10 mouse cellular contexts compared by ENCODE assay signal in genomic region chr1:157063318-157064115, GRCm38 (mm10). TPM values are rescaled to one million over a fixed set of nuclear protein-coding genes. Genes with fewer than 3 reads are reported as not detected.
DNase-seq lines count a peak whose midpoint lies in the region; ATAC-seq and TF ChIP-seq lines count a peak whose summit lies in the region.
"Had no signal": no experiment of that assay in that cellular context is flagged by ENCODE, and none has a peak within 500 bp of the region (broad histone marks: within the 10 kb centered on the region; RNA-seq: fewer than 3 reads in every experiment).

No protein-coding gene starts in this region.

- no peak for ATAC-seq in hindbrain, embryonic 12.5 days (ENCODE audit: low FRiP score)
- 0 out of 2 replicates have a peak, but pooled peaks have one; percentile 18 for ATAC-seq in hindbrain, embryonic 14.5 days (ENCODE audit: low FRiP score)
- ATAC-seq in midbrain, postnatal 0 days (ENCODE audit: low FRiP score): peak; percentile 52

- H3K4me3 ChIP-seq in hindbrain, embryonic 12.5 days: no peak overlapping the region
- no peak overlapping the region for H3K4me3 ChIP-seq in hindbrain, embryonic 10.5 days
- no peak overlapping the region for H3K4me3 ChIP-seq in bone marrow, adult 2 months (replicated peaks; ENCODE audit: control insufficient read depth, low read depth, low read length)
- no peak overlapping the region for H3K4me3 ChIP-seq in hindbrain, embryonic 14.5 days (replicated peaks; ENCODE audit: low read length)
- no peak overlapping the region for H3K4me3 ChIP-seq in midbrain, postnatal 0 days (ENCODE audit: low read depth, low read length)
- H3K4me3 ChIP-seq: lung, embryonic 15.5 days had no signal

- H3K9me3 ChIP-seq in hindbrain, embryonic 12.5 days (replicated peaks): no peaks in the 10 kb centered on the region
- no peaks in the 10 kb centered on the region for H3K9me3 ChIP-seq in hindbrain, embryonic 10.5 days
- H3K9me3 ChIP-seq in hindbrain, embryonic 14.5 days (ENCODE audit: control insufficient read depth, low read length): no peaks in the 10 kb centered on the region
- no peaks in the 10 kb centered on the region for H3K9me3 ChIP-seq in midbrain, postnatal 0 days (ENCODE audit: low read length)
- H3K9me3 ChIP-seq: lung, embryonic 15.5 days had no signal

- H3K27me3 ChIP-seq in hindbrain, embryonic 12.5 days: no peaks in the 10 kb centered on the region
- H3K27me3 ChIP-seq in hindbrain, embryonic 10.5 days (ENCODE audit: insufficient read depth, poor library complexity, severe bottlenecking): 0 out of 2 replicates have a peak, but pooled peaks cover 5% of the 10 kb centered on the region
- no peaks in the 10 kb centered on the region for H3K27me3 ChIP-seq in hindbrain, embryonic 14.5 days (ENCODE audit: control insufficient read depth, insufficient read depth, low read length)
- H3K27me3 ChIP-seq in midbrain, postnatal 0 days (ENCODE audit: insufficient read depth, low read length): no peaks in the 10 kb centered on the region
- H3K27me3 ChIP-seq: lung, embryonic 15.5 days had no signal

- WGBS in hindbrain, embryonic 12.5 days: 62% methylated on average over 13 of the region's 13 CpGs
- 77% methylated on average over 13 of the region's 13 CpGs for WGBS in hindbrain, embryonic 10.5 days
- 66% methylated on average over 13 of the region's 13 CpGs for WGBS in bone marrow, adult 2 months
- WGBS in hindbrain, embryonic 14.5 days: 51% methylated on average over 13 of the region's 13 CpGs
- 52% methylated on average over 13 of the region's 13 CpGs for WGBS in midbrain, postnatal 0 days

- TF ChIP-seq CTCF in bone marrow, adult 2 months (IDR thresholded peaks at IDR 0.05; ENCODE audit: control insufficient read depth, insufficient read depth, low read length): peak; percentile 42; the same call in 1 of the 2 replicates
- TF ChIP-seq CTCF in midbrain, postnatal 0 days (IDR thresholded peaks at IDR 0.05): peak; percentile 58

- no peaks in the 10 kb centered on the region for H3K36me3 ChIP-seq in hindbrain, embryonic 12.5 days
- no peaks in the 10 kb centered on the region for H3K36me3 ChIP-seq in hindbrain, embryonic 10.5 days
- no peaks in the 10 kb centered on the region for H3K36me3 ChIP-seq in hindbrain, embryonic 14.5 days (replicated peaks; ENCODE audit: control insufficient read depth, insufficient read depth)
- H3K36me3 ChIP-seq in midbrain, postnatal 0 days (ENCODE audit: insufficient read depth, low read length): no peaks in the 10 kb centered on the region
- H3K36me3 ChIP-seq: lung, embryonic 15.5 days had no signal

- no peak overlapping the region for H3K4me2 ChIP-seq in hindbrain, embryonic 12.5 days (replicated peaks)
- H3K4me2 ChIP-seq in hindbrain, embryonic 14.5 days (replicated peaks): no peak overlapping the region
- no peak overlapping the region for H3K4me2 ChIP-seq in midbrain, postnatal 0 days (ENCODE audit: low read depth, low read length, poor library complexity, severe bottlenecking)
- H3K4me2 ChIP-seq: lung, embryonic 15.5 days had no signal

- no peak for TF ChIP-seq POLR2A in bone marrow, adult 2 months (IDR thresholded peaks at IDR 0.05; ENCODE audit: borderline replicate concordance, control insufficient read depth, low read depth, low read length)

- no peak overlapping the region for H3K9ac ChIP-seq in hindbrain, embryonic 12.5 days
- no peak overlapping the region for H3K9ac ChIP-seq in hindbrain, embryonic 14.5 days
- H3K9ac ChIP-seq in midbrain, postnatal 0 days (replicated peaks; ENCODE audit: low read length, poor library complexity, severe bottlenecking): no peak overlapping the region
- H3K9ac ChIP-seq: lung, embryonic 15.5 days had no signal

- no peak for DNase-seq in hindbrain, embryonic 10.5 days (ENCODE audit: low spot score)
- no peak for DNase-seq in hindbrain, embryonic 14.5 days (ENCODE audit: low spot score)
- peak; percentile 68 for DNase-seq in midbrain, postnatal 0 days (ENCODE audit: low spot score)
- no peak for DNase-seq in urinary bladder, postnatal 10 days (ENCODE audit: low spot score)
- no peak for DNase-seq in left cerebral cortex, postnatal 14 days (ENCODE audit: low spot score in 2 of 2)
- no peak for DNase-seq in ovary, postnatal 10 days (ENCODE audit: low spot score)
- DNase-seq: thymus, postnatal 36 days had no signal

- H3K4me1 ChIP-seq in hindbrain, embryonic 12.5 days: peaks cover 14% of the 10 kb centered on the region
- H3K4me1 ChIP-seq in hindbrain, embryonic 10.5 days (replicated peaks): peaks cover 17% of the 10 kb centered on the region
- H3K4me1 ChIP-seq in bone marrow, adult 2 months (ENCODE audit: control insufficient read depth, insufficient read depth, low read length): peaks cover 3% of the 10 kb centered on the region
- H3K4me1 ChIP-seq in hindbrain, embryonic 14.5 days (replicated peaks; ENCODE audit: control insufficient read depth, insufficient read depth, low read length): peaks cover 9% of the 10 kb centered on the region; the same call in 1 of the 2 replicates
- H3K4me1 ChIP-seq in midbrain, postnatal 0 days (ENCODE audit: insufficient read depth, low read length): 0 out of 2 replicates have a peak, but pooled peaks cover 5% of the 10 kb centered on the region

- intact Hi-C loops in left cerebral cortex, postnatal 14 days (cut with DNase I): no loop called here

- H3K27ac ChIP-seq in hindbrain, embryonic 12.5 days: peak overlapping the region; percentile 25; the same call in 1 of the 2 replicates
- H3K27ac ChIP-seq in hindbrain, embryonic 10.5 days: no peak overlapping the region
- H3K27ac ChIP-seq in bone marrow, adult 2 months (ENCODE audit: control insufficient read depth, insufficient read depth, low read depth, low read length, poor library complexity): no peak overlapping the region
- H3K27ac ChIP-seq in hindbrain, embryonic 14.5 days: peak overlapping the region; percentile 61
- H3K27ac ChIP-seq in midbrain, postnatal 0 days (ENCODE audit: low read depth, low read length): 0 out of 2 replicates have a peak overlapping the region, but pooled peaks have one; percentile 18
- H3K27ac ChIP-seq: lung, embryonic 15.5 days had no signal

RNA-seq across cellular contexts. Expression of gene Tex35, which starts 45.0 kb away (rescaled TPM):
- polyA plus RNA-seq in hindbrain, embryonic 12.5 days (2016; fragmentation: Nextera tagmentation; extraction: Ambion mirVana): not detected in 2 replicates
- polyA plus RNA-seq in hindbrain, embryonic 10.5 days (2016; fragmentation: Nextera tagmentation; extraction: Ambion mirVana): 0.24 TPM in 1 of 2 replicates, not detected in the other
- polyA plus RNA-seq in bone marrow, adult 2 months (2011; ENCODE audit: insufficient read depth, insufficient read length, low replicate concordance, missing spikeins): not detected in 2 replicates
- polyA plus RNA-seq in hindbrain, embryonic 14.5 days (2014; fragmentation: Nextera tagmentation; extraction: Ambion mirVana): not detected in 2 replicates
- not detected in 2 replicates for total RNA-seq in midbrain, postnatal 0 days (2014; rRNA removed)
- not detected in 2 replicates for polyA plus RNA-seq in midbrain, postnatal 0 days (2015; fragmentation: Nextera tagmentation; extraction: Ambion mirVana)
- total RNA-seq in left cerebral cortex, postnatal 14 days (2021): not detected
- polyA plus RNA-seq: lung, embryonic 15.5 days had no signal

Comparison
In these comparisons a context has a peak if more than half of its experiments do, and no peak if none do; other contexts are left out.
1. H3K27ac ChIP-seq: peak in hindbrain, embryonic 12.5 days (single experiment), hindbrain, embryonic 14.5 days (single experiment) and midbrain, postnatal 0 days (single experiment); none in hindbrain, embryonic 10.5 days (single experiment) and bone marrow, adult 2 months (single experiment).